Mouse (Mus musculus): ENCODE measurements at regions not wholly inside any gene's neighbourhood (a gene's known extent, or its start where the extent isn't known, plus 50 kb on each side); places are given as distances from the start of the nearest gene placed in this dataset.

DNA sequence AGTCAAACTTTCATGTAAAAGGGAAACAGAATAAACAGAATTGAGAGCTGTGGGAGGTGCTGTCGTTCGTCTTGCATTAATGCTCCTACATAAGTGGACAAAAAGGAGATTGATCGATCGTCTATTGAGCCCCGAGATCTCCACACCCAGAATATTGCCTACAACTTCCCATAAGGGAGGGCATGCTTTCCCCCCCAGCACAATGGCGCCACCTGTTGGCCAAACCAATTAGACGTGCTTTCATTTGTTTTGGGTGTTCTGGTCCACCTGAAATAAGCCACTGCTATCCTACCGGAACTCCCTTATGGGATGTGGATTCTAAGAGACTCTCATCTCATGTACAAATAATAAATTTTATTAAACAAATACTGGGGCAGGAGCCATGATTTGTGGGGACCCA, 457.5 kb downstream of the Kcnj2 start:
- no peak overlapping the region for H3K9ac ChIP-seq (ENCODE audit: low read depth, low read length)
- WGBS, result 57% methylated on average over 8 of the region's 8 CpGs
- no peaks in the 10 kb centered on the region for H3K36me3 ChIP-seq (ENCODE audit: control insufficient read depth, insufficient read depth, low read length)
- no peaks in the 10 kb centered on the region for H3K4me1 ChIP-seq (ENCODE audit: control insufficient read depth, insufficient read depth, low read length)
- TF ChIP-seq POLR2A (IDR thresholded peaks at IDR 0.05; ENCODE audit: extremely low read depth, insufficient read depth, low read length), result no peak
- TF ChIP-seq CTCF (IDR thresholded peaks at IDR 0.05; ENCODE audit: low read depth, low read length), result peak; percentile 65
- H3K4me3 ChIP-seq (ENCODE audit: insufficient read depth, low read depth, low read length), result no peak overlapping the region
- H3K27ac ChIP-seq (replicated peaks; ENCODE audit: insufficient read depth, low read depth, low read length), result no peak overlapping the region
- no peaks in the 10 kb centered on the region for H3K27me3 ChIP-seq (ENCODE audit: control insufficient read depth, insufficient read depth, low read length)
- no peaks in the 10 kb centered on the region for H3K79me2 ChIP-seq (ENCODE audit: control insufficient read depth, insufficient read depth, low read length)
- DNase-seq (ENCODE audit: extremely low read depth, low read depth, low spot score), result peak; percentile 19

DNA sequence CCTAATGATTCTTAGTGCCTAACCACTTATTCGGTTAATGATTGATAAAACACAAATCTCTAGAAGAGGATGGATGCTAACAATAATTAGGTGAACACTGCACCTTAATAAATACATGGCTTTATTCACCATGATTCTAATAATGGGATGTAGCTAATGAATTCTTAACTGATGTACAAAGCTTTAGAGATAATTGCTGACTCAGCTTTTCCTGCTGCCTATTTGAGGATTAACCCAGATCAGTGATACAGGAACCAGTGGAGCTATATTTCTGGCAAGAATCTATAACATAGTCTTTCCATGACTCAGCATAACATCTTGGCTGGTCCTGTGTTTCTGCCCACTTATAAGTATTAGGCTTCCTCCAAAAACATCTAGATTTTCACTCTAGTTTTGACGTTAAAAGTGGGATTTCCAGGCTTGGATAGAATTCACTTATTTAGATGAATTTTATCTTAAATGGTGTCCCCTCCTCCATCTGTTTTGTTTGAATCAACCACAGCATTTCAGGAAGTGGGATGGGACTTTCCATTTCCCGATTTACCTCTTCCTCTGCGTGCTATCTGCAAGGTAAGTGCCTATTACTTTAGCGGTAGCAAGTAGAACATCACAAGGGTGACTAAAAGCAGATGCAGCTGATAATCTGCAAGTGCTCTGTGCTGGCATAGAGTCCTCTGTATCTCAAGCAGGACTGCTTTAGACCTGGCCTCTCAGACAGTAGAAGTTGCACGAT, 460.2 kb downstream of the Kcnj2 start:
- WGBS, result 81% methylated on average over 6 of the region's 6 CpGs
- no peaks in the 10 kb centered on the region for H3K79me2 ChIP-seq (ENCODE audit: control insufficient read depth, insufficient read depth, low read length)

DNA sequence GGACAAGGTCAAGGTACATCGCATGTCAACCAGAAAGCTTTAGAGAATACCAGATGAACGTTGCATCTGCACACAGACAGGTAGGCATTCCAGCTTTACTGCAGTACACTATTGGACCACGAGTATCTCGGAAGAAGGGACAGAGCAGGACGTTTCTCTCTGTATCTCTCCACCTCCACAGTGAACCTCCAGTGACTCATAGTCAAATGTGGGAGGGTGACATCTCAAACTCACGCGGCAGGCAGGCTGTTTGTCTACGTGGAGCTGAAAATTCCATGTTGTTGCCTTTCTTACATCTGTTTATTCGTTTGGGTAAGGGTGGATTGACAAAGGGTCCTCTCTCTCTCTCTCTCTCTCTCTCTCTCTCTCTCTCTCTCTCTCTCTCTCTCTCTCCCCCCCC, 463.6 kb downstream of the Kcnj2 start:
- H3K27ac ChIP-seq (replicated peaks; ENCODE audit: insufficient read depth, low read depth, low read length), result no peak overlapping the region
- 72% methylated on average over 9 of the region's 9 CpGs for WGBS
- no peak overlapping the region for H3K9ac ChIP-seq (ENCODE audit: low read depth, low read length)
- no peaks in the 10 kb centered on the region for H3K79me2 ChIP-seq (ENCODE audit: control insufficient read depth, insufficient read depth, low read length)
- peaks cover 4% of the 10 kb centered on the region; the same call in 1 of the 2 replicates for H3K27me3 ChIP-seq (ENCODE audit: control insufficient read depth, insufficient read depth, low read length)
- no peak for DNase-seq (ENCODE audit: extremely low read depth, low read depth, low spot score)
- no peaks in the 10 kb centered on the region for H3K36me3 ChIP-seq (ENCODE audit: control insufficient read depth, insufficient read depth, low read length)
- no peaks in the 10 kb centered on the region for H3K4me1 ChIP-seq (ENCODE audit: control insufficient read depth, insufficient read depth, low read length)
- no peak for TF ChIP-seq CTCF (IDR thresholded peaks at IDR 0.05; ENCODE audit: low read depth, low read length)
- TF ChIP-seq POLR2A (IDR thresholded peaks at IDR 0.05; ENCODE audit: extremely low read depth, insufficient read depth, low read length), result no peak
- no peak overlapping the region for H3K4me3 ChIP-seq (ENCODE audit: insufficient read depth, low read depth, low read length)

More for the DNA sequence above, 460.2 kb downstream of the Kcnj2 start:
- Histone ChIP-seq H3K4me1 (ENCODE audit: control insufficient read depth, insufficient read depth, low read length) (no peaks in the 10 kb centered on the region), H3K9ac (ENCODE audit: low read depth, low read length) (no peak overlapping the region), H3K27ac (replicated peaks; ENCODE audit: insufficient read depth, low read depth, low read length) (no peak overlapping the region), H3K36me3 (ENCODE audit: control insufficient read depth, insufficient read depth, low read length) (no peaks in the 10 kb centered on the region), H3K27me3 (ENCODE audit: control insufficient read depth, insufficient read depth, low read length) (no peaks in the 10 kb centered on the region), H3K4me3 (ENCODE audit: insufficient read depth, low read depth, low read length) (no peak overlapping the region)
- TF ChIP-seq POLR2A (IDR thresholded peaks at IDR 0.05; ENCODE audit: extremely low read depth, insufficient read depth, low read length), result no peak
- no peak for TF ChIP-seq CTCF (IDR thresholded peaks at IDR 0.05; ENCODE audit: low read depth, low read length)
- DNase-seq (ENCODE audit: extremely low read depth, low read depth, low spot score), result no peak

DNA sequence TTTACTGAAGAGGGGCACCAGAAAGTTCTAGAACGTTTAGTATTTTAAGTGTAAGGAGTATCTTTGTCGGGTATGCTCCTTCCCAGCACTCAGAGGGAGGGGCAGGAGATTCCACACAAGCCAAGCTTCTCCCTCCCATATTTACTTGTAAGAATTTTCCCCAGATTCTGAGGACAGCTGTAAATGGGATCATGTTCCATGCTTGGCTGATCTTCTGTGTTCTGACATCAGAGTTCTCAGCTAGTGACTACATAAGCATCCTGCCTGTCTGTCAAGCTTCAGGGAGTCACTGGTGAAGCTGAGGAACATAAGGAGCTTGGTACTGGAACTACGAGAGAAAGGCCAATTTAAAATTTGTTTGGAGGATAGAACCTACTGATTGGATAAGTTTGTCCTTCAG, 464.9 kb downstream of the Kcnj2 start:
- H3K4me3 ChIP-seq (ENCODE audit: insufficient read depth, low read depth, low read length), result no peak overlapping the region
- H3K27ac ChIP-seq (replicated peaks; ENCODE audit: insufficient read depth, low read depth, low read length), result no peak overlapping the region
- 69% methylated on average over 3 of the region's 3 CpGs for WGBS
- no peaks in the 10 kb centered on the region for H3K79me2 ChIP-seq (ENCODE audit: control insufficient read depth, insufficient read depth, low read length)
- no peaks in the 10 kb centered on the region for H3K36me3 ChIP-seq (ENCODE audit: control insufficient read depth, insufficient read depth, low read length)
- no peak overlapping the region for H3K9ac ChIP-seq (ENCODE audit: low read depth, low read length)
- peaks cover 4% of the 10 kb centered on the region; the same call in 1 of the 2 replicates for H3K27me3 ChIP-seq (ENCODE audit: control insufficient read depth, insufficient read depth, low read length)
- no peaks in the 10 kb centered on the region for H3K4me1 ChIP-seq (ENCODE audit: control insufficient read depth, insufficient read depth, low read length)
- TF ChIP-seq POLR2A (IDR thresholded peaks at IDR 0.05; ENCODE audit: extremely low read depth, insufficient read depth, low read length) (no peak), CTCF (IDR thresholded peaks at IDR 0.05; ENCODE audit: low read depth, low read length) (no peak)
- no peak for DNase-seq (ENCODE audit: extremely low read depth, low read depth, low spot score)

DNA sequence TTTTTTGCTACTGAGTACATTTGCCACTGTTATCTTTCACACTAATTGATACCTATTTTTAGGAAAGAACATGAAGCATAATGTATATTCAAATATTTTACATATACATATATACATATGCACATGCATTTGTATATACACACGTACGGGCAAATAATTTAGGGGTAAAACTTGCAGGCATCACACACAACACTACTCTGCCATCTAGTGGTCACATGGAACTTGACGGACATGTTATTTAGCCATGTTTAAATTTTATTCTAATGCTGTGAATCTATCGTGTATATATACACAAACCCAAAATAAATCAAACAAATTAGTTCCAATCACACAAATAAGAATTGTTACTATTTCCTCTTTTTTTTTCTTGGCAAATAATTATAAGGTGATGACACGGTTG, 466.5 kb downstream of the Kcnj2 start:
- Histone ChIP-seq H3K27ac (replicated peaks; ENCODE audit: insufficient read depth, low read depth, low read length) (no peak overlapping the region), H3K9ac (ENCODE audit: low read depth, low read length) (no peak overlapping the region), H3K27me3 (ENCODE audit: control insufficient read depth, insufficient read depth, low read length) (peaks cover 4% of the 10 kb centered on the region; the same call in 1 of the 2 replicates), H3K79me2 (ENCODE audit: control insufficient read depth, insufficient read depth, low read length) (no peaks in the 10 kb centered on the region), H3K36me3 (ENCODE audit: control insufficient read depth, insufficient read depth, low read length) (no peaks in the 10 kb centered on the region), H3K4me3 (ENCODE audit: insufficient read depth, low read depth, low read length) (no peak overlapping the region), H3K4me1 (ENCODE audit: control insufficient read depth, insufficient read depth, low read length) (no peaks in the 10 kb centered on the region)
- WGBS, result 32% methylated on average over 5 of the region's 5 CpGs
- no peak for TF ChIP-seq POLR2A (IDR thresholded peaks at IDR 0.05; ENCODE audit: extremely low read depth, insufficient read depth, low read length)
- peak; percentile 41; the same call in 1 of the 2 replicates for TF ChIP-seq CTCF (IDR thresholded peaks at IDR 0.05; ENCODE audit: low read depth, low read length)
- peak; percentile 30 for DNase-seq (ENCODE audit: extremely low read depth, low read depth, low spot score)
